Mouse (Mus musculus): ENCODE results near the gene Fkbp10. TPM values are rescaled to one million over a fixed set of nuclear protein-coding genes. Genes with fewer than 3 reads are reported as not detected.

The Fkbp10 gene
- polyA plus RNA-seq, 1 experiment from 2014 or later: 36.6 TPM

DNA sequence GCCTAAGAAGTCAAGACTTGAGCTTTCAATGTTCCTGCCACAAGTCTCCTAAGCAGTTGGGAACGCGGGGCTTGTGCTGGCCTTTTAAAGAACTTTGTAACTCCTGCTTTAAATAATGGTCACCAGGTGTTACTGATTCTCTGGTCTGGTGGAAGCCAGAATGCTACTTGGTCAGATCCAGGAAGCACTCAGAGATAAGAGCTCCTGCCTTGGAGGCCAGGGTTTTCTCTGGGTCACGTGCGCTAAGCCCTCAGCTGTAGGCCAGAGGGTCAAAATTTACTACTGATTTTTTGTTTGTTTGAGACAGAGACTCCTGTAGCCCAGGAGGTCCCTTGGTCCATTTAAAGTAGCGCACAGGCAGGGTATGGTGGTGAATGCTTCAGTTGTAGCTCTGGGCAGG, 16.5 kb downstream of the Fkbp10 start:
- Histone ChIP-seq H3K4me1 (replicated peaks; ENCODE audit: control insufficient read depth, insufficient read depth, low read length) (no peaks in the 10 kb centered on the region), H3K9ac (ENCODE audit: low read length) (no peak overlapping the region), H3K9me3 (ENCODE audit: control insufficient read depth, low read length) (no peaks in the 10 kb centered on the region), H3K27me3 (ENCODE audit: control insufficient read depth, insufficient read depth, low read length) (no peaks in the 10 kb centered on the region), H3K27ac (ENCODE audit: low read depth, low read length) (no peak overlapping the region), H3K4me3 (ENCODE audit: low read depth, low read length) (no peak overlapping the region), H3K36me3 (ENCODE audit: control insufficient read depth, insufficient read depth, low read length) (no peaks in the 10 kb centered on the region; the same call in 1 of the 2 replicates), H3K4me2 (ENCODE audit: low read depth, low read length, severe bottlenecking) (no peak overlapping the region)
- DNase-seq (ENCODE audit: low spot score) (no peak), ATAC-seq (replicated peaks; ENCODE audit: low FRiP score) (no peak)
- 92% methylated on average over 5 of the region's 5 CpGs for WGBS

DNA sequence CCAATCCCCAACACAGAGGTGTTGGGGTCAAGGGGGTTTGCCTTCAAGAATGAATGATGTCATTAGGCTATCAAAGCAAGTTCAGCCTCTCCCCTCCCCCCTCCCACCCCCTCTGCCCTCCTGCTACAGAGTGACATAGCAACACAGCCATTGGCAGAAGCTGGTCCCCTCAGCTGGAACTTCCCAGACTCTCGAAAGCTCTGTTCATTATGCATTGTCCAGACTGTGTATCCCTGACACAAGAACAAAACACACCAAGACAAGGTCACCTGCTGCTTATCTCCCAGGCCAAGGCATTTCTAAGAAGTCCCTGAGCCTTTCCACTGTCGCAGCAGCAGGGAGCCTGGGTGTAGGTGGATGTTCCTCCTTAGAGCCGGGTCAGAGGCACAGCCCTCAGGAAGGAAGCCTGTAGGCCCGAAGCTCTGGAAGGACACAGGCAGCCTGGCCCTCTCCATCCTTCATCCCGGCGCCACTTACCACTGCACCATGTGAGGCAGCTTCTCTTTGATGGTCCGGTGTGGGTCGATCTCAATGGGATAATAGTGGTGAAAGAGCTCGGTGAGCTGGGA, 20.3 kb downstream of the Fkbp10 start:
- H3K36me3 ChIP-seq (ENCODE audit: control insufficient read depth, insufficient read depth, low read length): peaks cover 4% of the 10 kb centered on the region; the same call in 1 of the 2 replicates

DNA sequence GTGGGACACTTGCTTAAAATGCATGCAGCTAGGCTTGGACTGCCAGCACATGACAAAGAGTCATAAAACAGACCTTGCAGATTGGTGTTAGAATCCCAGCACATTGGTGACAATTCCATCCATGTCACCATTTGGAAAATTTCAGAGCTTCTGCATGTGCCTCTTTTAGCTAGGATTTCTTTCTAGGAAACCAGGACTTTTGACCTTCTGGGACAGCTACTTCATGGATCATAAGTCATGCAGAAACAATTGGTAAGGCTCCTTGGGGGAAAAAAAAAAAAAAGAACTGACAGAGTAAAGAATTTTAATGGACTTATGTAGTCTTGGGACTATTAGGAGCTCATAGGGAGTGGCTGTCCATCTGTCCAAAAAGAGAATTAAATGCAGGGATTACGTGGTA, 22.4 kb downstream of the Fkbp10 start:
- no peaks in the 10 kb centered on the region for H3K9me3 ChIP-seq (ENCODE audit: control insufficient read depth, low read length)
- no peak overlapping the region for H3K4me3 ChIP-seq (ENCODE audit: low read depth, low read length)
- no peak overlapping the region for H3K4me2 ChIP-seq (ENCODE audit: low read depth, low read length, severe bottlenecking)
- H3K36me3 ChIP-seq (ENCODE audit: control insufficient read depth, insufficient read depth, low read length): peaks cover 4% of the 10 kb centered on the region; the same call in 1 of the 2 replicates
- H3K4me1 ChIP-seq (replicated peaks; ENCODE audit: control insufficient read depth, insufficient read depth, low read length): peaks cover 5% of the 10 kb centered on the region; the same call in 1 of the 2 replicates
- 74% methylated on average over 1 of the region's 1 CpGs for WGBS
- no peak overlapping the region for H3K9ac ChIP-seq (ENCODE audit: low read length)
- DNase-seq (ENCODE audit: low spot score) (no peak), ATAC-seq (replicated peaks; ENCODE audit: low FRiP score) (no peak)
- no peak overlapping the region for H3K27ac ChIP-seq (ENCODE audit: low read depth, low read length)
- no peaks in the 10 kb centered on the region for H3K27me3 ChIP-seq (ENCODE audit: control insufficient read depth, insufficient read depth, low read length)

More for the DNA sequence above, 20.3 kb downstream of the Fkbp10 start:
- Histone ChIP-seq H3K9me3 (ENCODE audit: control insufficient read depth, low read length) (no peaks in the 10 kb centered on the region), H3K27ac (ENCODE audit: low read depth, low read length) (no peak overlapping the region), H3K9ac (ENCODE audit: low read length) (no peak overlapping the region), H3K27me3 (ENCODE audit: control insufficient read depth, insufficient read depth, low read length) (no peaks in the 10 kb centered on the region), H3K4me1 (replicated peaks; ENCODE audit: control insufficient read depth, insufficient read depth, low read length) (peaks cover 5% of the 10 kb centered on the region; the same call in 1 of the 2 replicates), H3K4me2 (ENCODE audit: low read depth, low read length, severe bottlenecking) (no peak overlapping the region), H3K4me3 (ENCODE audit: low read depth, low read length) (no peak overlapping the region)
- WGBS: 74% methylated on average over 9 of the region's 9 CpGs
- ATAC-seq (replicated peaks; ENCODE audit: low FRiP score) (no peak), DNase-seq (ENCODE audit: low spot score) (peak; percentile 35)

DNA sequence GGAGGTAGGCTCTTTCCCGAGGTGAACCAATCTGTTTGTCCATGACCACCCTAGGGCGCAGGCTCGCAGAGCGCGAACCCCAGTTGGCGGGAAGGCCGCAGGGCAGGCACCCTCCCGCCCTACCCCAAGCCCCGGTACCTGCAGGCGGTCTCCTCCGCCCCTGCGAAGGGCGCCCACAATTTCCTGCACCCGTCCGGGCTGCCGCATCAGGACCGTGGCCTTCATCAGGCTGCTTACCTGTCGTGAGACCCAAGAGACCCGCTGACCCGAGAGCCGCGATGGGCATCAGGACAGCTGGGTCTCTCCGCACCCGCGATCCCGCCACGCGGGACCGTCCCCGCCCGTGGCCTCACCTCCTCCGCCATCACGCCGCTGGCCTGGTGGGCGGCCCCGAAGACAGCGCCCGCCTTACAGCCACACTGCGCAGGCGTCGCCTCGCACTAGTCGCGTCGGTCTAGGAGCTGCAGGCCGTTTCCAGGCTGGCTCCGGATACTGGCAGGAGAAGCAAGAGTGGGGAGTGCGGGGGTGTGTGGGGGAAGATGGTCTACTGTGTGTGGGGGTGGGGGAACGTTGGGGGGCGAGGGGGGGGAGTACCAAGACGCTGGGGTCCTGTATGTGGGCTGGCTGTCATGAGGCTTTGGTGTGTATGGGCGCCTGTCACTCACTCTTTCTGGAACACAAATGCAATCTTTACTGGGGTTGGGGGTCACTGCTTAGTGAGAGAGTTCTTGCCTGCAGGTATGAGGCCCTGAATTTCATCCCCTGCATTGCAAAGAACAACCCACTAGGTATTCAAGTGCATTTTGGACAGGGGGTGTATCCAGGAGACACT, 25.4 kb downstream of the Fkbp10 start:
- Histone ChIP-seq H3K27ac (ENCODE audit: low read depth, low read length) (no peak overlapping the region), H3K4me2 (ENCODE audit: low read depth, low read length, severe bottlenecking) (peak overlapping the region; percentile 91), H3K27me3 (ENCODE audit: control insufficient read depth, insufficient read depth, low read length) (no peaks in the 10 kb centered on the region), H3K4me1 (replicated peaks; ENCODE audit: control insufficient read depth, insufficient read depth, low read length) (peaks cover 5% of the 10 kb centered on the region; the same call in 1 of the 2 replicates), H3K36me3 (ENCODE audit: control insufficient read depth, insufficient read depth, low read length) (peaks cover 4% of the 10 kb centered on the region; the same call in 1 of the 2 replicates), H3K9ac (ENCODE audit: low read length) (peak overlapping the region; percentile 97), H3K4me3 (ENCODE audit: low read depth, low read length) (peak overlapping the region; percentile 78), H3K9me3 (ENCODE audit: control insufficient read depth, low read length) (no peaks in the 10 kb centered on the region)
- WGBS: 2% methylated on average over 50 of the region's 52 CpGs
- peak; percentile 96 for ATAC-seq (replicated peaks; ENCODE audit: low FRiP score)
- DNase-seq (ENCODE audit: low spot score): peak; percentile 88

DNA sequence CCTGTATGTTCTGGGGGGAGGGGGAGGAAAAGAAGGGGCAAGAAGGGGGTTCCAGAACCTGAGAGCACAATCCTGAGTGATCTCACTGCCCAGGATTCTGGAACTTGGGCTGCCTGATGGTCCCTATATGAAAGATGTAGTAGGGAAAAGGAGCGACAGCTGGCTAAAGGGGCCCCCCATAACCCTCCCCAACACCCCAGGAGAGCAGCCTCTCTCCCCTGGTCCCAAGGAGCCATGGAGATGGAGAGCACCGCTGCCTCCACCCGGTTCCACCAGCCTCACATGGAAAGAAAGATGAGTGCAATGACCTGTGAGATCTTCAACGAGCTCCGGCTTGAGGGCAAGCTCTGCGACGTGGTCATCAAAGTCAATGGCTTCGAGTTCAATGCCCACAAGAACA, 26.3 kb downstream of the Fkbp10 start, which contains the start of the genes Nt5c3b and Klhl10:
Nt5c3b (minus strand) TSS at position 12 of the 400 bp plus-strand sequence.
Klhl10 (plus strand) TSS at position 121 of the 400 bp plus-strand sequence.
- Histone ChIP-seq H3K36me3 (ENCODE audit: control insufficient read depth, insufficient read depth, low read length) (peaks cover 4% of the 10 kb centered on the region; the same call in 1 of the 2 replicates), H3K4me2 (ENCODE audit: low read depth, low read length, severe bottlenecking) (peak within 1 kb of the TSS; percentile 91), H3K27ac (ENCODE audit: low read depth, low read length) (no peak within 1 kb of the TSS), H3K4me1 (replicated peaks; ENCODE audit: control insufficient read depth, insufficient read depth, low read length) (peaks cover 5% of the 10 kb centered on the region; the same call in 1 of the 2 replicates), H3K4me3 (ENCODE audit: low read depth, low read length) (peak within 1 kb of the TSS; percentile 78), H3K27me3 (ENCODE audit: control insufficient read depth, insufficient read depth, low read length) (no peaks in the 10 kb centered on the region), H3K9me3 (ENCODE audit: control insufficient read depth, low read length) (no peaks in the 10 kb centered on the region), H3K9ac (ENCODE audit: low read length) (peak within 1 kb of the TSS; percentile 97)
- 84% methylated on average over 8 of the region's 8 CpGs for WGBS
- no peak for DNase-seq (ENCODE audit: low spot score)
- ATAC-seq (replicated peaks; ENCODE audit: low FRiP score): no peak

DNA sequence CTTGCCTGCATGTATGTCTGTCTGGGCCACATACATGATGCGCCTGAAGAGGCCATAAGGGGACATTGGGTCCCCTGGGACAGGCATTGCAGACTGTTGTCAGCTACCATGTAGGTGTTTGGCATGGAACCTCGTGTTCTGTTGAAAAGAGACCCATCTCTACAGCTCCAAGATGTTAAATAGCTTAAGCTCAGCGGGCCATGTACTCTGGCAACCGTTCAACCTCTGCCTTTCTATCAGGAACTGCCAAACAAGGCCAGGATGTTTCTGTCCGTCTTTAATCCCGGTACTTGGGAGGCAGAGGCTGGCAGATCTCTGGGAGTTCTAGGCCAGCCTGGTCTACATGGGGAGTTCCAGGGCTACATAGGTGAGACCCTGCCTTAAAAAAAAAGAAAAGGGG, 27.1 kb downstream of the Fkbp10 start:
- no peaks in the 10 kb centered on the region for H3K27me3 ChIP-seq (ENCODE audit: control insufficient read depth, insufficient read depth, low read length)

DNA sequence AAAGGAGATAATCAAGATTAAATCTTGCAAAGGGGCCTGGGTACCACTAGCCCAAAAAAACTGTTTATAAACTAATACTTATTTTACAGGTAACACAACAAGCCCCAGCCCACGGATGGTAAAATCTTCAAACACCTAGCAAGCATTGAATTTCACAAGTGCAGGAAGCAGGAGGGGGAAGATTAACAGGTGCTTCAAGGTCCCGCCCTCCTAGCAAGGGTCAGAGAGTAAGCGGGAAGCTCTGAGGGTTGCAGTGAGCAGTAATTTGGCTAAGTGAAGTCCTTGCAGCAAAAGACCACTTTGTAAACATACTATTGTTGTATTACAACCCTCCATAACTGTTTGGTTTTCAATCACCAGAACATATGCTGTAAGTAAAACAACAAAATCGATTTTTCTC, 41.8 kb downstream of the Fkbp10 start:
- no peak for DNase-seq (ENCODE audit: low spot score)
- no peak overlapping the region for H3K27ac ChIP-seq (ENCODE audit: low read depth, low read length)
- no peak overlapping the region for H3K4me3 ChIP-seq (ENCODE audit: low read depth, low read length)
- H3K4me1 ChIP-seq (replicated peaks; ENCODE audit: control insufficient read depth, insufficient read depth, low read length): no peaks in the 10 kb centered on the region
- no peak overlapping the region for H3K9ac ChIP-seq (ENCODE audit: low read length)
- no peak overlapping the region for H3K4me2 ChIP-seq (ENCODE audit: low read depth, low read length, severe bottlenecking)
- no peaks in the 10 kb centered on the region for H3K27me3 ChIP-seq (ENCODE audit: control insufficient read depth, insufficient read depth, low read length)
- H3K36me3 ChIP-seq (ENCODE audit: control insufficient read depth, insufficient read depth, low read length): no peaks in the 10 kb centered on the region; the same call in 1 of the 2 replicates
- WGBS: 85% methylated on average over 4 of the region's 4 CpGs
- no peak for ATAC-seq (replicated peaks; ENCODE audit: low FRiP score)
- no peaks in the 10 kb centered on the region; the same call in 1 of the 2 replicates for H3K9me3 ChIP-seq (ENCODE audit: control insufficient read depth, low read length)

More for the DNA sequence above, 27.1 kb downstream of the Fkbp10 start:
- no peak overlapping the region for H3K9ac ChIP-seq (ENCODE audit: low read length)
- H3K27ac ChIP-seq (ENCODE audit: low read depth, low read length): no peak overlapping the region
- H3K36me3 ChIP-seq (ENCODE audit: control insufficient read depth, insufficient read depth, low read length): peaks cover under 1% of the 10 kb centered on the region; the same call in 1 of the 2 replicates
- H3K9me3 ChIP-seq (ENCODE audit: control insufficient read depth, low read length): no peaks in the 10 kb centered on the region
- no peak overlapping the region for H3K4me3 ChIP-seq (ENCODE audit: low read depth, low read length)
- DNase-seq (ENCODE audit: low spot score) (peak; percentile 14), ATAC-seq (replicated peaks; ENCODE audit: low FRiP score) (no peak)
- no peak overlapping the region for H3K4me2 ChIP-seq (ENCODE audit: low read depth, low read length, severe bottlenecking)
- peaks cover 5% of the 10 kb centered on the region; the same call in 1 of the 2 replicates for H3K4me1 ChIP-seq (replicated peaks; ENCODE audit: control insufficient read depth, insufficient read depth, low read length)
- 90% methylated on average over 6 of the region's 6 CpGs for WGBS

DNA sequence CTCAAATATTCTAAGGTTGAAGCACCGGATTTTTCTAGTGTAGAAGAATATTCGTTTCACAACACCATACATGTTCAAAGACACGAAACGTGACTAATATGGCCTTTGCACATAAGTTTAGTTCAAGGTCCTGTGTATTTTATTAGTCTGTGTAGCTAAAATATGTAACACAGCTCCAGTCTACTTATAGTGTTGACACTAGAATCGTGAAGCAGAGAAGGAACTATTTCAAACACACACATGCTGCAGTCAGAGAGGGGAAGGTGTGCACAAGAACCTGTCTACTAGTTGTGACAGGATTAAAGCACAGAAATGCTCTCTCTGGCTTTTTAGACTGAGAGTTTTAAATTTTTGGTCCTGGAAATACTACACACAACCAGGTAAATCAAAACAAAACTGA, 42.2 kb downstream of the Fkbp10 start:
- H3K27ac ChIP-seq (ENCODE audit: low read depth, low read length): no peak overlapping the region
- H3K4me2 ChIP-seq (ENCODE audit: low read depth, low read length, severe bottlenecking): no peak overlapping the region
- WGBS: 90% methylated on average over 5 of the region's 5 CpGs
- no peaks in the 10 kb centered on the region for H3K4me1 ChIP-seq (replicated peaks; ENCODE audit: control insufficient read depth, insufficient read depth, low read length)
- no peak overlapping the region for H3K4me3 ChIP-seq (ENCODE audit: low read depth, low read length)
- no peaks in the 10 kb centered on the region for H3K9me3 ChIP-seq (ENCODE audit: control insufficient read depth, low read length)
- no peak for DNase-seq (ENCODE audit: low spot score)
- no peaks in the 10 kb centered on the region for H3K27me3 ChIP-seq (ENCODE audit: control insufficient read depth, insufficient read depth, low read length)
- ATAC-seq (replicated peaks; ENCODE audit: low FRiP score): no peak
- no peaks in the 10 kb centered on the region; the same call in 1 of the 2 replicates for H3K36me3 ChIP-seq (ENCODE audit: control insufficient read depth, insufficient read depth, low read length)
- no peak overlapping the region for H3K9ac ChIP-seq (ENCODE audit: low read length)

Data from forebrain, embryonic 11.5 days (tissue).